Mouse (Mus musculus): Measurements from ENCODE around the gene Il31.
A peak's percentile ranks its signal among the peaks of the same experiment; 100 is the strongest.

Gene Il31

DNA sequence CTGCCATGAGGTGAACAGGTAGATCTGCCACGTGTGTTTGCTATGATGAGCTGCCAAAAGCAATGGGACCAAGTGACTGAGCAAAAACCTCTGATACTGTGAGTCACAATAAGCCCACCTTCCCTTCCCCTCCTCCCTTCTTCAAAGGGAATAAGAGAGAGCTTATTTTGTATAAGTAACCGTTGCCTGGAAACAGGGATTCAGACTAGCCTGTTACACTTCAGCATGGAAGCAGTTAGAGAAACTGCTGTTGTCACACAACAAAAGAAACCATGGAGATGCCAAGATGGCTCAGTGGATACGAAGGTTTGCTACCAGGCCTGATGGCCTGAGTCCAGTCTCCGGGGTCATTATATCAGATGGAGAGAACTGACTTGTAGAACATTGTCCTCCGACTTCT lies 15.5 kb downstream of the Il31 start:
- DNase-seq (ENCODE audit: low read depth in 1 of 2, low spot score in 2 of 2): no peak

DNA sequence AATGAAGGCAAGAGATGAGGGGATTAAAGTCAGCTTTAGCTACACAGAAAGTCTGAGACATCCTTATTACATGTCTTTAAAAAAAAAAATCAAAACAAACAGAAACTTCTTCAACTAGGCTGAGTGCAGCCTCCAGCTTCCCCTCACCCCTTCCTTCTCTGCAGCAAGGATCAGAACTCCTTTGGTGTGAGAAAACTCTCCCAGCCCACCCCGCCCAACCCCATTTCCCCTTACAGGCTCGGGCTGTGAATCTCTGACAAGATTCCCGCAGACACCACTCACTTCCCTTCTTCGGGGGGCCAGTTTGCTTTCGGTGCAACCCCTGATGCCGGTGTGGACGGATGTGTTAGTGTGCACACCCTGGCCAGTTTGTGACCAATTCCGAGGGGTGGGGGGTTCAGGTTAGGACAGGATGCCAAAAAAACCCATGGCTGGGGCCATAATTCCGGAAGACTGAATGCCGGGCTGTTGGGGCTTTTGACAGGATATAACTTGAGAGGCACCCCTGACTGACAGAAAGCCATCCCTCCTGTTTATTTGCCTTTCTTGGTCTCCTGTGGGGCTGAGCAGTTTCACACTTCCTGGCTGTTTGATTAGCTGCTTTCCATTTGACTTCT lies 18.4 kb downstream of the Il31 start:
- no peak for DNase-seq (ENCODE audit: low read depth in 1 of 2, low spot score in 2 of 2)

DNA sequence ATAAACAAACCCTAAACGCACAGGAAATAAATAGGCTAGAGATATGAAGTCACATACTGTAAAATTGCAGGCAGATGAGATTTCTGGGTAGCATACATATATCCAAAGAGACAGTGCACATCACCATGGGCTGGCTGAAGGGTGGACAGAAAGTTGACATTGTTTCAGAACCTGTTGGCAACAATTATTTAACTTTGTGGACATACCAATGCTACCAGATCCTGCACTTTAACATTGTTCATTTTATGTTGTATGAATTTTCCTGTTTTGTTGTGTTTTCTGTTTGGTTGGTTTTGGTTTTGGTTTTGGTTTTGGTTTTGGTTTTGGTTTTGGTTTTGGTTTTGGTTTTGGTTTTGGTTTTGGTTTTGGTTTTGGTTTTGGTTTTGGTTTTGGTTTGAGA lies 24.7 kb downstream of the Il31 start:
- no peak for DNase-seq (ENCODE audit: low read depth in 1 of 2, low spot score in 2 of 2)

DNA sequence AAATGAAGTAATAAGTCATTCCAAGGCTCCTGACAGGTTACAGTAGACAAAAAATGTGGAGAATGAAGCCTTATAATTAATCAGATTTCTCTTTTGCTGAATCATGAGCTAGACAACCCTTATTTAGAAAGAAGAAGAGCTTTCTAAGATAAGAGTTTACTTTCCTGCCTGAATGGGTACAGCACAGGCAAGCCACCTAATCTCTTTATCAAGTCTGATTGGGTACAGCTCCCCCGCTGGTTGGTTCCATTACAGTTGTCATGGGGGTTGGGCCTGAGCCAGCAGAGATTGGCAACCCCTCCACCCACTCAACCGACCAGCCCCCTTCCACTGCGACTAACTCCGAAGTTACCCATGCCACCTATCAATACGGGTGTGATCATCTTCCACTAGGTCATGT lies 27.9 kb downstream of the Il31 start:
- no peak for DNase-seq (ENCODE audit: low read depth in 1 of 2, low spot score in 2 of 2)

- no peak for DNase-seq (ENCODE audit: low read depth in 1 of 2, low spot score in 2 of 2)
These were observed 37.4 kb downstream of the Il31 start for GRCm38 (mm10) chr5:123451886-123452285.

GRCm38 (mm10) chr5:123444849-123445334 lies 44.4 kb downstream of the Il31 start:
- DNase-seq (ENCODE audit: low read depth in 1 of 2, low spot score in 2 of 2): no peak

DNA sequence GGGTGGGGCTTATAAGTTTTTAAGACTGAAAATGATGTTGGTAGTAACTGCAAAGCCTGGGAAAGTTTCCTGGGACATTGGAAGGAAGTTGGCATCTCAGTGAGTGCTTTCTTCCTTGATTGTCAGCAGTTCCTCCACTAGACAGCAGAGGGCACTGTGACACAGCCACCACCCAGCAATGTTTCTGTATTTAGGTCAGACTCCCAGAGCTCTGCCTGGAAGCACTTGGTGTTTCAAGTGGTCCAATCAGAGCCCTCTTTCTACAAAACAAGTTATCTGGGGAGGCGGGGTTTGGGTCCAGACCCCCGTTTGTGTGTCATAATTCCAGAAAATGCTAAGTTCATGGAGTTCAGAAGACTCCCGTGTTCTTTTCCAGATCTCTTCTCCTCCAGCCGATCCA lies 45.2 kb downstream of the Il31 start:
- peak in 1 of 2 experiments; percentile 25 for DNase-seq (ENCODE audit: low read depth in 1 of 2, low spot score in 2 of 2)

- no peak for DNase-seq (ENCODE audit: low read depth in 1 of 2, low spot score in 2 of 2)
These were observed 47.0 kb downstream of the Il31 start for GRCm38 (mm10) chr5:123442283-123442682.

GRCm38 (mm10) chr5:123440664-123441063 lies 48.6 kb downstream of the Il31 start:
- DNase-seq (ENCODE audit: low read depth in 1 of 2, low spot score in 2 of 2): no peak

- DNase-seq (ENCODE audit: low read depth in 1 of 2, low spot score in 2 of 2): no peak
These were observed 49.3 kb downstream of the Il31 start for GRCm38 (mm10) chr5:123439941-123440340.

DNA sequence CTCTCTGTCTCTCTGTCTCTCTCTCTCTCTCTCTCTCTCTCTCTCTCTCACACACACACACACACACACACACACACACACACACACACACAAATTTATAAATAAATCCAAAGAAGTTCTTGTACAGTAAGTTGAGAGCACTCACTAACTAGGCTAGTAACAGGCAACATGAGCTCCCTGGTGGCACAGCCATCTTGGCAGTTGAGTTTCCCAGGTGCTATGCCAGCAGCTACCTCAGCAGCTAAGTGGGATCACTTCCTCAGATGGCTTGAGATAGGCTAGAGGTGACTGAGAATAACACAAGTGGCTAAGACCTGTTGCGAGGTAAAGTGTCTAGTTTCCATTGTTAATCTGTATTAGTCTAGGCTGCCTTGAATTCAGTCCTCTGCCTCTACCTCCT lies 50.0 kb downstream of the Il31 start:
- no peak for DNase-seq (ENCODE audit: low read depth in 1 of 2, low spot score in 2 of 2)

DNA sequence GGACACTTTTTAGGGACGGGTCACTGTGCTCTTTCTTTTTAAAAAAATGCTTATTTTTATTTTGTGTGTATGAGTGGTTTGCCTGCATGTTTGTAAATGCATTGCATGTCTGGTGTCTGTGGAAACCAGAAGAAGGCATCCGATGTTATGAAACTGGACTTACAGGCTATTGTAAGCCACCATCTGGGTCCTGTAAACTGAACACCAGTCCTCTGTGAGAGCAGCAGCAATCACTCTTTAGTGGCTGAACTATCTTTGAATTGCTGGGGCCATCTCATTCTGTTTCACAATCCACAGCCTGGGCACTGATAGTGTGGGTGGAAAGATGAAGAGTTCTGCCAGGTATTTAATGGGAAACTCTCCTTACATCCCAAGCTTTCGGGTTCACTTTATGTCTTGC lies 50.9 kb downstream of the Il31 start:
- DNase-seq (ENCODE audit: low read depth in 1 of 2, low spot score in 2 of 2): no peak

GRCm38 (mm10) chr5:123436780-123437175 lies 52.5 kb downstream of the Il31 start:
- no peak for DNase-seq (ENCODE audit: low read depth in 1 of 2, low spot score in 2 of 2)

GRCm38 (mm10) chr5:123436071-123436779 lies 53.1 kb downstream of the Il31 start:
- no peak for DNase-seq (ENCODE audit: low read depth in 1 of 2, low spot score in 2 of 2)

GRCm38 (mm10) chr5:123432305-123432874 lies 56.9 kb downstream of the Il31 start:
- DNase-seq (ENCODE audit: low read depth in 1 of 2, low spot score in 2 of 2): no peak

GRCm38 (mm10) chr5:123431524-123432304 lies 57.6 kb downstream of the Il31 start:
- DNase-seq (ENCODE audit: low read depth in 1 of 2, low spot score in 2 of 2): no peak

All from monocyte, adult 2 months (primary cell).